Mouse (Mus musculus): ENCODE data around the gene Rps6kc1.

The Rps6kc1 gene

DNA sequence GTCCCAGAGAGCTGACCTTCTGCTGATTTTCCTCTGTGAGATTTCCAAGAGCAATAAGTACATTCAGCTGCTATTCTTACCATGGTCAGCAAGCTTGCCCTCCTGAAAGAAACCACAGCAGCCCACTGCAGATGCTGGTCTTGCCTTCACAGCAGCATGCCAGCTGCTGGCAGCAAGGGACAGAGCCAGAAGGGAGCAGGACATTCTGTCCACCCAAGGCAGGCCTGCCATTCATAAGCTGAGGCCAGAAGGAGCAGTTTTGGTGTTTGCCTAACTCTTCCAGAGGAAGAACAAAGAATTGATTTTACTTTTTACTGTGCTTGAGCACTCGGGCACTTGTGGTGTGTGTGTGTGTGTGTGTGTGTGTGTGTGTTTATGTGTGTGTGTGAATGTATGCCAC, 143.3 kb downstream of the Rps6kc1 start:
- peak in 1 of 2 experiments; percentile 12 for DNase-seq (ENCODE audit: inconsistent age in 2 of 2, low spot score in 1 of 2)

DNA sequence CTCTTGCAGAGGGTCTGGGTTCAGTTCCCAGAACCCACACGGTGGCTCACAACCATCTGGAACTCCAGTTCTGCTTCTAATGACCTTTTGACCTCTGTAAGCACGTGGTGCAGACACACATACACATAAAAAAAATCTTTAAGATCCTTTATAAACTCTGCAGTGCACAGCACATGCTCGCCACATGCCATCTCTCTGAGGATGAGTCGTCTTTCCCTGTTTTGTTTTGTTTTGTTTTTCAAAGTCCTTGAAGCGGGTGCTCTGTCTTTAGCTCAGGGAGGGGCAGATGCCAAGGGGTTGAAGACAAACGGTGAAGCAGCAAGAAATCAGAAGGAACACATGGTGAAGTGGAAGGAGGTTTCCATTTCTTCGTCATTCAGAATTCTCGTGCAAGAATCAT, 143.9 kb downstream of the Rps6kc1 start:
- DNase-seq (ENCODE audit: inconsistent age in 2 of 2, low spot score in 1 of 2): peak in 1 of 2 experiments; percentile 52

DNA sequence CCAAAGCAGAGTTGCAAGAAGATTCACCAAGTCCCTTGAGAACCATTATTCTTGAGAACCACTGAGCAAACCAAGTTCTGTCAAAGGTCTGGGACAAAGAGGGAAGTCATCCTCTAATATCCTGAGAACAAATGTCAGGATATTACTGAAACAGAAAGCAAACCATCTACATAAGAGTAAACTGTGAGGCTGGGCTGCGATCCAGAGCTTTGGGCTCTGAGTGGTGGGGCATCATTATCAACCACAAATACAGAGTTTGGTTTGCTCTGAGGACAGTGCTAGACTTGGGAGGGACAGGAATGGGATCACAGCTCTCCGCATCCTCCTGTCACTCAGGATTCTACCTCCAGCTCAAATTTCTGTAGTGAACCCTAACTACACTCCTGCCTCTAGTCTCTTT, 144.8 kb downstream of the Rps6kc1 start:
- no peak for DNase-seq (ENCODE audit: inconsistent age in 2 of 2, low spot score in 1 of 2)

DNA sequence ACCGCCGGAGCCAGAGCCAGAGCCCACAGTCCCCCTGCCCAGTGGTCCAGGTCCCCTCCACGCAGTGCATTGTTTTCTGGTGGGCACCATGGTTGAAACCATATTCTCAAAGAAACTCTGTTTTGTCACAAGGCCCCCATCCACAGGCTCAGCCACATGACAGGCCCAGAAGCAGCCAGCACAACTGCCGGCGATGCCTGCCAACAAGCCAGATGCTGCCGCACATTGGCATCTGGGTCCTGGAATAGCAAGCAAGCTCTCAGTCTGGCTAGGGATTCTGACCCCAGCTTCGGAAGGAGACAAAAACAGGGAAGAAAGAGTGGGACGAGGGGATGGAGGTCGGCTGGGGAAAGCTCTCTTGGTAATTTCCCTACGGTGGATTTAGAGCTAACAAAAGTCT, 147.8 kb downstream of the Rps6kc1 start:
- no peak for DNase-seq (ENCODE audit: inconsistent age in 2 of 2, low spot score in 1 of 2)

DNA sequence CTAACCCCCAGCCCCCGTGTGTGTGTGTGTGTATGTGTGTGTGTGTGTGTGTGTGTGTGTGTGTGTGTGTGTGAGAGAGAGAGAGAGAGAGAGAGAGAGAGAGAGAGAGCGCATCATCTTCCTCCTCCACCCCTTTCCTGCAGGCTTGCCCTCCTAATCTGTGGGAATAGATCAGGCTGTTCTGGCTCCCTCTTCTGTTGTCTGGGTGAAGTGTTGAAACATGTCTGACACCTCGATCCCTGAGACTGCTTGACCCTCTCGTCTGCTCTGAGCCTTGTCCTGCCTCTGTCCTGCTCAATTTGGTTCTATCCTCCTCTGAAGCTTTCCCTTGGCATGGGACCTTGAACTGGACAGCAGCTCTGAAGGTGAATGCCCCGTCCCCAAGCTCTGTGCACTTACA, 149.8 kb downstream of the Rps6kc1 start:
- DNase-seq (ENCODE audit: inconsistent age in 2 of 2, low spot score in 1 of 2): peak in 1 of 2 experiments; percentile 30

DNA sequence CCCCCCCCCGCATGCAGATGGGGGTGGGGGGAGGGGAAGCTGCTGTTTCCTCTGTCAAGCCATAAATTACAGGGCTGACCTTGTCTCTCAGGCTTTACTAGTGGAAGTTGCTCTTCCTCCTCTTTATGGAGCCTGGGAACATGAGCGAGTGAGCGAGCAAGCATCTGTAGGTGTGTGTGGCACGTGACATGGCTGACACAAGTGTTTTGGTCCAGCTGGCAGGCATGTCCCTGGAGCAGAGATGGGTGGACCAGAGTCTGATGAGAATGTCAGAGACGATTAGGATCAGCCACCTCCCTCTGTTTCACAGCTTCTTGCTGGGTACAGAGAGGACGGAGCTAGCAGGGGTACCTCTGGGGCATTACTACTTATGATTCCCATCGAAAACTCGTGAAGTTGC, 153.7 kb downstream of the Rps6kc1 start:
- no peak for DNase-seq (ENCODE audit: inconsistent age in 2 of 2, low spot score in 1 of 2)

DNA sequence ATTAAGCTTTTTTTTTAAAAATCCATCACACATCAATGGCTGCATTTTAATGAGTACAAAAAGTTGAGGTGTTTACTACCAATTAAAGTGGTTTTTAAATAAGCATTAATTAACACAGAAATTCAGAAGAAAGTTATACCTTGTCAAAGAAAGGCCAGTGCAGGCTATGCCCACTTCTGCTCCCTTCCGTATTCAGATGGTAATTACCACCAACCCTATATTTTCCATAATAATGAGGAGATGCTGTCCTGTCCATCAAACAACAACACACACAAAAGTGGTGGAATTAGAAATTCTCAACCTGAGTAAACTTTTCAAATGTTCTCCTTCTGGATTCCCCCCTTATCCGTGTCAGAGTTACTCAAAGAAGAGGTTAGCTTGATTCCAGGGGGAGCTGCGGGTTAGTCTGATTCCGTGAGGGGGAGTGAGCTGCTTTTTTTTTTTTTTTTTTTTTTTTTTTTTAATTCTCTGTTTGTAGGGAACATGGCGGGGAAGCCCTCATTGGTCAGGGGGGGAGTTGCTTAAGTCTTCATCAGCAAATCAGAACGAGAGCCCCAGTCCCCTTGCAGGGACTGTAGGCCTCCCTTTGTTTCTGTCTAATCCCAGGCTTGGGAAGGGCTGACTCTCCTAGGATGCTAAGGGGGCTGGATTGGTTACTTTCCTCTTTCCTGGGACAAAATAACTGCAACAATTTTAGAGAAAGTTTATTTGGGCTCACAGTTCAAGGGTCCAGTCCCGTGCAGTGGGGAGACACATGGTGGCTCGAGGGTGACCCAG, 159.6 kb downstream of the Rps6kc1 start:
- no peak for DNase-seq (ENCODE audit: inconsistent age in 2 of 2, low spot score in 1 of 2)

DNA sequence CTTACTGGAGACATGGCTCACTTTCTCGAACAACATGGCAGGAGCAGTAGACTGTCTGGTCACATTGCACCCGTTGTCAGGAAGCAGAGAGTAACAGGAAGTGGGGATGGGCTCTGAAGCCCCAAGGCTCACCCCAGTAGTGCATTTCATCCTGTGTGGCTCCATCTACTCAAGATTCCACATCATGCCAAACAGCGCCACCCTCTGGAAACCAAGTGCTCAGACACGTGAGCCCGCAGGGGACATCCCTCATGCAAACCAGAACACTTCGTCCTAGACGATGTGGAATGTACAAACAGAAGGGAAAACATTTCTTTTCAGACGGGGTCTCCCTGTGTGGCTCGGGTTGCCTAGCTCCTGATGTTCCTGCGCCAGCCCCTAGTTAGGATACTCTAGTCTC, 162.6 kb downstream of the Rps6kc1 start:
- DNase-seq (ENCODE audit: inconsistent age in 2 of 2, low spot score in 1 of 2): no peak

DNA sequence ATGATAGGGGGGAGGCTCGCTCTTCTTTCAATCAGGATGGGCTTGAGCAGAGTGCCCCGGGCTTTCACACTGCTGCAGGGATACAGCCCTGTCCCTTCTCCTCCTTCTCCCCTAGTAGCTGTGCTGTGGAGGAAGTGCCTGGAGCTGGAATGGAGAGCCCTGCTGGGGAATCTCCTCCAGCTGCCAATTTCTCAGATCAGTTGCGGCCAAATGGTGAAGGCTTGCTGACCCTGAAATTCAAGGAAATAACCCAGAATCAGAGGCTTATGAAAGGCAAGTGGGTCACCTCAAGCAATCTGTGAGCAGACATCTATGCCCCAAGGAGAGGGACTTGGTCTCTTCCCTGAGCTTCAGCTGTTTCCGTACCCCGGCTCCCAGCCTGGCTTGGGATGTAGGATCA, 170.1 kb downstream of the Rps6kc1 start:
- DNase-seq (ENCODE audit: inconsistent age in 2 of 2, low spot score in 1 of 2): no peak

DNA sequence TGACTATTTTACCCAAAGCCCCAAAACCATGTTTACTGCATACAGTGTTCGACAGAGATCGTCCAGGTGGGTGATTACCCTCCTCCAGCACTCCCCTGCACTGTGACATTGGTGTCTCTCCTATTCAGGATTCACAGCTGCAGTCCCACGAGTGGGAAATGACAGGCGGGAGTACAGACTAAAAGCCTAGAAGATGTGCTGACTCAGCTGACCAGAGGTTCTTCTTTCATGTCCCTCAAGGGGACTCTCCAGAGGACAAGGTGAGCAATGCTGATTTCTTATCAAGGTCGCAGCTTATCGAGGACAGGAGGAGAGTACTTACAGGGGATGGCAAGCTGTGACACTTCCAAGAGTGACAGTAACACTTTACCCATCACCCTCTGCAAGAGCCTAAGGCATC, 178.8 kb downstream of the Rps6kc1 start:
- no peak for DNase-seq (ENCODE audit: inconsistent age in 2 of 2, low spot score in 1 of 2)

DNA sequence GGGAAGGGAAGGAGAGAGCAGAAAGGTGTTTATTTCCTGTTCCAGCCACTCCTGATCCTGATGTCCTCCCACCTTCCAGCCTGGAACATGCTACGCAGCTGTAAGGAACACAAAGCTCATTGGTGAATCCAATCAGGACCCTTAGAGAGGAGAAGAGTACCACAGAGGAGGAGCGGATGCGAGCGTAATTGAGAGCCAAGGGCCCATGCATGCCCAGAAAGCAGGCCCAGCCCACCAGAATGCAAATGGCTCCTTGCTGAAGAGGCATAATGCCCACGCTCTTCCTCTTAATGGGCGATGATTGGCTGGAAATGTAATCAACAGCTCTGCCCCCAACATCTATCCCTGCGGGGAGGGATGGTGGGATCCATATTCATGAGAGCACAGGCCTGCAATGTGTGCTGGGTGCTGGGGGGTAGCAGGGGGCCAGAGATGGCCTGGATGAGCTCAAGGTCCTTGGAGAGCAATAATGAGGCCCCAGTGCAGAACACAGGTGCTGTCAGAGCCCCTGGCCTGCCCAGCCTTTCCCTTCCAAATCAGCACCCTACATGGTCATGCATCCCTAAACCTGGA, 182.0 kb downstream of the Rps6kc1 start:
- no peak for DNase-seq (ENCODE audit: inconsistent age in 2 of 2, low spot score in 1 of 2)

DNA sequence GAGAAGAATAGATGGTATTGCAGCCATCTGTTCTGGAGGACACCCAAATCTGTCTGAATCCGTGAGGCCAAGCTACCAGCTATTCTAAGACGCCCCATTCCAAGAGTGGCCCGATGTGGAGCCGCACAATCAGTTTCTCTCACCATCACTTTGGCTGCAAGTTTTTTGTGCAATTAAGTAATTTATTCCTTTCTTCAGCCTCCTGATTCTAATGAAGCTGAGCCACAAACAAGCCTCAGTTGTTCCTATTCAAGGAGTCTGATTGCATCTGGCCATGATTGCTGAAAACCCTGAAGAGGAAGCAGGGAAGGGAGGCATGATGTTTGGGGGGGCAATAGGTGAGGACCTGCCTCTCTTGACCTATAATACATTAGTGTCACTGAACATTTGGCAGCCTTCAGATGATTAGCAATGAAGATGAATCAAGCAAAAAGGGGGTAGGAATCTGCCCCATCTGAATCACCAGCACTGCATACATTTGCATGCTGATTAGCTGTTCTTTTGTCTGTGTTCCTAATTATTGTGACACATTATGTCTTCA, 183.4 kb downstream of the Rps6kc1 start:
- no peak for DNase-seq (ENCODE audit: inconsistent age in 2 of 2, low spot score in 1 of 2)

DNA sequence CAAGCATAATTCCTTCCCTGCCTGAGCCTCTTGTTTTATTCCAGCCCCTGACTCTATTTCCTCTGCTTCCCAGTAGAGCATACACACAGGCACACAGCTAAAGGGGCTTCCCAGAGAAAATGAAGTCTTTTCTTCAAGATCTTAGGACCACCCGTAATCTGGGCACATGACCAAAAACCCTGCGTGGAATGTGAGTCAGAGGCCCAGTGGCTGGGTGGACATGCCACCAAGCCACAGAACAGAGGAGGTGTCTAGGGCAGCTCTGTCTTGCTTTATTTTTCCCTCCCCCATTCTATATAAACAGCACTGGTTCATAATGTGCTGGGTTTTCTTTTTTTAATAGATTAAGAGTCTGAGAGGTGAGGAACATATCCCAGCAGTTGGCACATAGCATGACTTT, 184.2 kb downstream of the Rps6kc1 start:
- DNase-seq (ENCODE audit: inconsistent age in 2 of 2, low spot score in 1 of 2): no peak

DNA sequence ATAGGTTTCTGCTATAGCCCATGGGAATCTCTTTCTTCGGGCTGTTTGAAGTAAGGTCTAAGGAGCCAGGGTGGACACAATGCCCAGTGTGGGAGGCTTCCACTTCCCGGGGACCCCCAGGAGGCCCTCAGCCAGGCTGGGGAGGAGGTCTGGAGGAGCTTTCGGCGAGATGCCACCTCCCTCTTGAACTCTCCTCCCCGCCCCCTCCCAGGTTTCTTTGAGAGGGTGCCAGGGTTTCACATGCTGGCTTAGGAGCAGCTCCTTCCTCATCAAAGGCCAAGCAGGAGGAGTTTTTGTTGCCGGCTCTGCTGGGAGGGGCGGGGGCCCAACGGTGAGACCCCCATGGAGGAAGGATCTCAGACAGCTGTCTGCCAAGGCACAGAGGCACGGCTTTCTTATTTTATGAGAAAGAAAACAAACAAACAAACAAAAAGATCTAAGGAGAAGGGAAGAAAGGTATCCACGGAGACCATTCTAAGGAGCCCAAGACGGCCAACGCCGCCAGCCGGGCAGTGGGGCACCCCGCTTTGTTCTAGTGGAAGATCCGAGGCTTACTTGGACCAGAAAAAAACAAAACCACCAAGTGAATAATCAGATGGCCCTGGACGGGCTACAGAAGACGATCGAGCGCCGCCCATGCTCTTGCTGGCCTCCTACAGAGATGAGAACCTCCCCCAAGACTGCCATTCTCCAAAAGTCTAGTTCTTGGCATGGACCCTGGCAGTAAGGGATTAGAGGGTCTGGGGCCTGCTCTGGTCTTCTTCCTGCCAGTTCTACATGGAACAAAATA, 186.8 kb downstream of the Rps6kc1 start:
- no peak for DNase-seq (ENCODE audit: inconsistent age in 2 of 2, low spot score in 1 of 2)

DNA sequence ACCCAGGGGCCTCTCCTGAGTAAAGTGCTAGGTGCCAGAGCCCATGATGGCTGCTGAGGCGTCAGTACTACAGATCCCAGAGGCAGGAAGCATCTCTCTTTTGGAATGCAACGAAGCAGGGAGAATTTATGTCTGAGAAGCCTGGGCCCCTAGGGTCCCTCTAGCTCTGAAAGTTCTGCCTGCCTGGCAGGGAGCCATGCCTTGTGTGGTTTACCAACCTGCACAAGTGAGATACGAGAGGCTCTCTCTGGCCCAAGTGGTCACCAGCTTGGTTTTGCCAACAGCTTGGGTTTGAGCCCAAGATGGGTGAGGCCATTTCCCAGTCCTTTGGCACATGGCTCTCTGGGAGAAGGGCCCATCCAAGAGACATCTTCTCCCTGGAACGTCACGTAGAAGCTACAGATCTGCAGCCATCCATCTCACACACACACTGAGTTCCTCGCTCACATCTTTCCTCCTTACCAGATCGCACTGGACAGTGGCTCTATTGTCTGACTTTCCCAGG, 187.6 kb downstream of the Rps6kc1 start:
- no peak for DNase-seq (ENCODE audit: inconsistent age in 2 of 2, low spot score in 1 of 2)

DNA sequence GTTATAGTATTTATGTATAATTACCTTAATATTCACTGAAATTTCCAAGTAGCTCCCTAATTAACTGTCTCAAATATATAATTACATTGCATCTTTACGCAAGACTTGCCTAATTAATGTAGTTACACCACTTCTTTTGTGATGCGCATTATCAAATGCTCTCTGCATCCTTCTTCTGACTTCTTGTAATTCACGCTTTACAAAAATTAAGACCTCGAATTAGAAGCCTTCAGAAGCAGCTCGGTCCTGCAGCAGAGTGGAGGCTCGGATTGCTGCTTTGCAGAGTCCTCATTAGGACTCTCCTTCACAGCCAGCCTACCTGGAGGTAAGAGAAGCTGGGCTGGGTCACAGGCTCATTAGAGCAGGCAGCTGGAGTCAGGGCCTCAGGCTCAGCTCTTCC, 197.7 kb downstream of the Rps6kc1 start:
- no peak for DNase-seq (ENCODE audit: inconsistent age in 2 of 2, low spot score in 1 of 2)

DNA sequence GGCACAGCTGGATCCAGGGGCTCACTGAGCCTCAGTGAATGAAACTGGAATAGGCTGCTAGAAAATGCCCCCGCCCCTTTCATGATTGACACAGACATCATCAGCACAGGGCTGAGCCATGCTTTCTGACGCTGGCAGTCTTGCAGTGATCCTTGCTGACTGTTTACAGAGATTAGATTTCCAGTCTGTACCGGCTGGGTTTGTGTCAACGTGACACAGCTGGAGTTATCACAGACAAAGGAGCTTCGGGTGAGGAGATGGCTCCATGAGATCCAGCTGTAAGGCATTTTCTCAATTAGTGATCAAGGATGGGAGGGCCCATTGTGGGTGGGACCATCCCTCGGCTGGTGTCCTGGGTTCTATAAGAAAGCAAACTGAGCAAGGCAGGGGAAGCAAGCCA, 214.0 kb downstream of the Rps6kc1 start:
- DNase-seq (ENCODE audit: inconsistent age in 2 of 2, low spot score in 1 of 2): no peak

DNA sequence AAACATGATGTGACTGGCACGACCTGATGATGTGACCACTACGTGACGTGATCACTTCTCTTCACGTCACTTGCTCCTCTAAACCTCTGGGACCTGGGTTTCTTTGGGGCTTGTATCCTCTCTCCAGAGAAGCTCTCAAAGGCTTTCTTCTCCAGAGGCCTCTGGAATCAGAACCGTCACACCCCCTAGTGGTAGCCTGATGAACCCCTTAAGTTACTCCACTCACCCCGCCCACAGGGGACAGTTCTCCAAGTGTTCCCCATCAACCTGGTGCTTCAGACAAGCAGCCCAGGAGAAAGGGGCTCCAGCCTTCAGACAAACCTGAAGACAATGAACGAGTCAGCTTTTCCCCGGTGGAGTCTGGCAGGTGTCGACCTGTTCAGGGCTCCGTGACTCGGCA, 216.0 kb downstream of the Rps6kc1 start:
- DNase-seq (ENCODE audit: inconsistent age in 2 of 2, low spot score in 1 of 2): peak; percentile 73 to 93

DNA sequence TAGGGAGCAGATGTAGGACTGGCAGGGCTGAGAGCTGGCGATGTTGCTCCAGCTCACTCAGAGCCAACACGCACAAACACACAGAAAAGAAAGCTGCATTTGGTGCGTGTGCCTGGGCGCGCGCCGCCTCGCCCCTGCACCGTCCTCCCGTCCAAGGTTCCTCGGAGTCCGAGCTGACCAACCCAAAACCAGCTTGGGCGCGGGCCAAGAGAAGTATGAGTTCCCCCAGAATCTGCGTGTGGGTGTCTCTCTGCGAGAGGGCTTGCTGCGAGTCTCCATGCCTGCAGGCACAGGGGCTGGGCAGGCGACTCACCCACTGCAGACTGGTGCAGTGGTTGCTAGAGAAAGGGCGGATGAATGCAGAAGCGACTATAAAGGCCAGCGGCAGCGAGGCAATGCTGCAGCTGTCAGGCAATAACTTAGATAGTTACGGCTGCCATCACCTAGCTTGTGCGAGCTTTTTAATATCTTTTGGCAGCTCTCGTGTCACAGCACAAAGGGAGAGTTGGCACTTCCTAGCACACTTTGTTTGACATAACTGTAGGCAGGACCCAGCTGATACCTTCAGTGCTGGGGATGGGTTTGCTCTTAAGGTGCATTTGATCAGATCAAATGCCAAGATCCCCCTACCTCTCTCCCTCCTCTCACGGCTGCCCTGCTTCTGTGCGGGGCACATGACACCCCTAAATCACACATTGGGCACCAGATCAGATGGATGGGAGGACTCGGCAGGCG, 220.9 kb downstream of the Rps6kc1 start:
- DNase-seq (ENCODE audit: inconsistent age in 2 of 2, low spot score in 1 of 2): peak; percentile 33 to 67

DNA sequence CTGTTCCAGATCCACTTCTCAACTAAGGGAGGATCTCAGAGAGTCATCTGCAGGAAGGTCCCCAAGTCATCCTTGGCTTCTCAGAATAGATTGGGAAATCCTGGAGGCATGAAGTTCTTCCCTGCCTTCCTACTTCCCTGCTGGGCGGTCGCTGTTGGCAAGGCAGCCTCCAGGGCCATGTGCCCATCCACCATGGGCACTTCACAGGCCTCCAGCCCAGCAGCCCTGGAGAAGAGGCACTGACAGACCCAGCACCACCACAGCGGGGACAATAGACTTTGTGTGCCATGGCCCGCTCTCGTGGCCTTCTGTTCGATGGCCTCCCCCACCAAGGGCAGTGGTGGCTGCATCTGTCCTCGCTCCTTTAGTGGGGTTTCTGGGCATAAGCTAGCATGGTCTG, 228.5 kb downstream of the Rps6kc1 start:
- no peak for DNase-seq (ENCODE audit: inconsistent age in 2 of 2, low spot score in 1 of 2)

All from adrenal gland, adult (tissue).